Mouse (Mus musculus) 3T3-L1 (cell line): ENCODE data around the gene Resf1.
"Not testable (repeated sequence)": the region's sequence is repeated elsewhere in the genome, so short reads cannot be mapped to it uniquely, and the experiment has no call there.

ENCODE experiments used
- DNase-seq: peaks from one replicate; pipeline ENCODE4 v3.0.0-alpha.2; 2015; ENCODE audit warnings: low read depth, low spot score

The Resf1 gene

DNA sequence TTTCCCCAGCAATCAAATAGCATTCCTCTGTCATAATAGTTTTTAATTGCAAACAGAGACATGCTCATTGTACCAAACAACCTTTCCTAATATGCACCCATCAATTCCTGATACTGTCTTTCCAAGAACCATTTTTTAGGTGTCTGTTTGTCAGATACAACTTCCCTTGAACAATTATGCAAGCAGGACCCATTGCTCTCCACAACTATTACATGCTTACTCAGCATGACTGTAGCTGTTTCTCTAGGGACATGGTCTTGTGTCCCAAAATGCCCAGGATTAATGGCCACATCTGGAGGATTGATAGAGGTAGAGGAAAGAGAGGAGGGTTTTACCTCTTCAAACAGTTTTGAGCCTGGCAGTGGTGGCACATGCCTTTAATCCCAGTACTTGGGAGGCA is 35.2 kb downstream of the Resf1 start:
- DNase-seq = no peak

DNA sequence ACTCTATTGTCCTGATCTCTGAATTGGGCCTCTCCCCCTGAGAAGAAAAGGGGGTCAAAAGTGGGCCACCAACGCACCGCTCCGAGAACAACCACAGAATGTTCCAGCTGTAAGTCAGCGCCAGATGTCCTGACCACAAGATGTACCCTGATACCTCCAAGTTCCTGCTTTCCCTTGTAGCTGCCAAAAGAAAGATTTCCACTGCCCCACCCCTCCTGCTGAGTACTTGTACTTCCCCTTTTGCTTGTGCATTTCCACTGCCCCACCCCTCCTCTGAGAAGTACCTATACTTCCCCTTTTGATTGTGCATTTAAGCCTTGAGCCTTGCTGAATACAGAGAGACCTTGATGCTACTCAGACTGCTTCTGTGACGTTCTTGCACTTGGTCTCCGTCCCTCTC is 39.0 kb downstream of the Resf1 start:
- DNase-seq = peak; percentile 53

DNA sequence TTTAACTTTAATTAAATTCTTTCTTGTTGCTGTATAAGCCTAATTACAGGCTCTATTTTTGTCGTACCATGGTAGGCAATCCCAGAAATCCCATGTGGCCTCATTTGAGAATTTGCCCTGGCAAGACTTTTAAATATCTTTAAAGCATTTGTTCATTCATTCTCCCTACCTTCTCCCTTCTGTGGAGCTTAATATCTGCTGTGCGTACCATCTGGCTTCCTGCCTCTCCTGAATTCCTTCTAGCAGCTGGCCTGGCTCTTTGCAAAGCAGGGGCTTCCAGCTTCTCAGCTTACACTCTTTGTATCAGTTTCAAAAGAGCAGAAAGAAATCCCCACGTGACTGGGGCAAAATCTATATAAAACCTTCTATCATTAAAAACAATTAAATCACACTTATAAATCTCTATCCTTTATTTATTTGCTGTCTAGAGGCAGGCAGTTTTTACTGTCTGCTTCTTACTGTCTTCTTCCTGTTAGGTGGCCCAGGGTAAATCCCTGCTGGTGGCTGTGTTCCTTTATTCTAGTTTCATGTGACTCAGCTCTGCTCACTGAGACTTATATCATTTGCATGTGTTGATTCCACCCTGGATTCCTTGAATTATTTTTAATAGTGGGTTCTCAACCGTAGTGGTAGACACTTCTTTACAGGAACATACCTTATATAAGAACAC is 45.7 kb downstream of the Resf1 start:
- peak; percentile 59 for DNase-seq

DNA sequence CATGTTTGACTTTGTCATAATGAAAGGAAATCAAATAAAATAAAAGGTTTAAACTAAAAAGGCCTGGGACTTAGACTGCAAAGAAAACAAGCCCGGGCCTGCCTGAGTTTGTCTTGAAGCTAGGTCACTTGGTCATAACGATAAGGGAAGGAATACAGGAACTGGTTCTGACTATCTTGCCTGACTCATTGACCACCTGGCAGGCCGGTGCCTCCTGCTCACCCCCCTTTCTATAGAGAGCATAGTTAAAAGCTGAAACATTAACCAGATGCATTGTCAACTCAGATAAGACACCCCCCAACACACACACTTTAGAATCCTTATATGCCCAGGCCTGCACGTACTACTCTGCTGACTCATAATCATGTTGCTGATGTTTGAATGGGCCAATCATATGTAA is 46.6 kb downstream of the Resf1 start:
- peak; percentile 53 for DNase-seq

DNA sequence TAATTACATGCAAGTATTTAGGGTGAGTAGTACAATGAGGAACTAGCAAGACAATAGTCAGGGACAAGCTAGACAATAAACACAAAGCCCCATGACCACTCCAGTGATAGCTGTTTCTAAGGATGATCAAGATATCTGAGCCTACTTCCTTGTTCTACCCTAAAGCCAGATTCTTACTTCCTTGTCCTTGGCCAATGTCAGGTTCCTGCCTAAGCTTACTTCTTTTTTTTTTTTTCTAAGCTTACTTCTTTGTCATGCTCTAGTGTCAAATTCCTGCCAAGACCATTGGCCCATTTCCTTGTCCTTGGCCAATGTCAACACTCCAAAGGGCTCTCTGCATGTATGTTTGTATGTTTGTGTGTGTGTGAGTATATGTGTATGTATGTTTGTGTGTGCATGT is 47.9 kb downstream of the Resf1 start:
- DNase-seq = no peak

DNA sequence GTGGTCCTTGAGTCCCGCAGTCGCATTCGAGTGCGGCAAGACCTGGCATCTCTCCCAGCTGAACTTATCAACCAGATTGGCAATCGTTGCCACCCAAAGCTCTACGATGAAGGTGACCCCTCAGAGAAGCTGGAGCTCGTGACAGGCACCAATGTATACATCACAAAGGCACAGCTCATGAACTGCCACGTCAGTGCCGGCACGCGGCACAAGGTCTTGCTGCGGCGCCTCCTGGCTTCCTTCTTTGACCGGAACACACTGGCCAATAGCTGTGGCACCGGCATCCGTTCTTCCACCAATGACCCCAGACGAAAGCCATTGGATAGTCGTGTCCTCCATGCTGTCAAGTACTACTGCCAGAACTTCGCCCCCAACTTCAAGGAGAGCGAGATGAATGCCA is 53.3 kb downstream of the Resf1 start:
- not testable (repeated sequence) for DNase-seq

DNA sequence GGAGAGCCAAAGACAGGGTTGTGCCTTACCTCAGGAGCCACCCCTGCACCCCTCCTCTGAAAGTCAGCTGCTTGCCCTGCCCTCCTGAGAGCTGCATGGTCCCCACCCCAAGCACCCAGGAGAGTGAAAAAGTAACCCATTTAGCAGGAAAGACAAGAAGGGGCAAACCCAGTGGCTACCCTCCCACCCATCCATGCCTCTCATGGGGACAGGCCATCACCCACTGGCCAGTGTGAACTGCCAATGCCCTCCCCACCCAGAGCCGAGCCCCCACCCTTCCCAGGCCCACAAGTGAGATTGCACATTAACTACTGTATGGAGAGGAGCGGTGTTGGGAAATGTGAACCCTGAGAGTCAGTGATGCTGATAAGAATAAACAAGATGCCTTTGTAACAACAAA is 56.8 kb downstream of the Resf1 start:
- DNase-seq = not testable (repeated sequence)

DNA sequence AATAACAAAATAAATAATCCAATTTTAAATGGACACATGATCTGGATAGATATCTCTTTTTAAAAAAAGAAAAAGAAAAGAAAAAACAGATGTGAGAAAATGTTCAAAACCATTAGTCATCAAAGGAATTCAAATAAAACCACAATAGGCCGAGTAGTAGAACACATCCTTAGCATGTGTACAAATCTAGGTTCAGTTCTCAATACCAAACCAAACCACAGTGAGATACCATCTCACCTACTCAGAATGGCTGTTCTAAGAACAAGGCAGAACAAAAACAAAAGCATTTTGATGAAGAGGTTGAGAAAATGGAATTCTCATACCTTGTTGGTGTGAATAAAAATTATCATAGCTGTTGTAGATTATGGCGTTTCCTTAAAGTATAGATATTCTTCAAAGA is 57.2 kb downstream of the Resf1 start:
- peak; percentile 85 for DNase-seq

DNA sequence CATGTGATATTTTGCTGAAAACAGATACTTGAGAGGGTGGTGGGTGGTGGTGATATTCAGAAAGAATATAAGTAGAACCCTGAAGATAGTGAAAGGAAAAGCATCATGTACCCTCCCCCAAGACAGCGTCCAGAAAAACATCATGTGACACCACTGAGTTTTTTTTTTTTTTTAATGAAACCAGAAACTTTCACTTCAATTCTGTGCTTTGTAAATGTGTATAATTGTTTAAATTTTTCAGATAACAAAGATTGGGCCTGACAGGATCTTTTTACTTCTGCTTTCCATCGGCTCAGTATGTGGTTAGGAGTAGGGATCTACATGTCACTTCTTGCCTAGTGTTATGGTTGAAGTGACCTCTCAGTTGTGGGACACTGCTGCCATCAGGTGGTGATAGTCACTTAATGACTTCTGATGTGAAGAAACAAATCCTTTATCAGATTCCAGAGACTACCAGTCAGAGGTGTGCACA is 65.8 kb downstream of the Resf1 start:
- peak; percentile 97 for DNase-seq

DNA sequence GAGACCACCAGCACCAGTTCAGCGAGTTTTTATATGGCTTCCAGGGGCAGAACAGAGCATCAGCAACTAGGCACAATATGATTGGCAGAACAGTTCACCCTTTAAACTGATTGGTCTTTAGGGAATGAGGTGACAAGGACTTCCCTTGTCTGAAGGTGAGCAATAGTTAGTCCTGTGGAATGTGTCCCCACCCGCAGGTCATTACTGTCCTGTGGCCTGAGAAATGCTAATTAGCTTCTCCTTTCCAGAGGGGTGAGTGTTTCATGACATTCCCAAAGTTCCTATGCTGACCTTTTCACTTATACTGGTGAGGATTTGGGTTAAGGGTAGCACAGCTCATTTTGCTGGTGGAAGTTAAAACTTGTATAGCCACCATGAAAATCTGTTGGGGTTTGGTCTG is 74.3 kb downstream of the Resf1 start:
- DNase-seq = no peak
